Mouse (Mus musculus) heart, postnatal 0 days (tissue): ENCODE data around the gene Slc8b1. TPM values are rescaled to one million over a fixed set of nuclear protein-coding genes. Genes with fewer than 3 reads are reported as not detected.
"Not testable (repeated sequence)": the region's sequence is repeated elsewhere in the genome, so short reads cannot be mapped to it uniquely, and the experiment has no call there.

Experiments
- ATAC-seq: fragments of 200-750 bp; cut with Nextera tagmentation; 2 replicates; pipeline ENCODE4 v1.8.0; 2017; ENCODE audit warnings: low read depth, moderate number of reproducible peaks, moderate library complexity; ENCODE audit not compliant: insufficient read depth
- DNase-seq: peaks from one replicate; pipeline ENCODE4 v3.0.0-alpha.2; 2016; ENCODE audit warnings: low spot score
- H3K27ac ChIP-seq: fragments of 300-500 bp; sonication (generic); 2 replicates; pipeline ENCODE4 v1.5.1; 2014; ENCODE audit warnings: low read depth, mild to moderate bottlenecking
- H3K27me3 ChIP-seq: fragments of 300-500 bp; sonication (generic); 2 replicates; pipeline ENCODE4 v1.6.1; 2014; ENCODE audit warnings: low read length, mixed read lengths; ENCODE audit not compliant: control insufficient read depth, insufficient read depth
- H3K36me3 ChIP-seq: fragments of 300-500 bp; sonication (generic); replicated peaks from 2 replicates; pipeline ENCODE4 v1.6.1; 2014; ENCODE audit warnings: low read length, mixed read lengths; ENCODE audit not compliant: control insufficient read depth, insufficient read depth
- H3K4me1 ChIP-seq: fragments of 300-500 bp; sonication (generic); 2 replicates; pipeline ENCODE4 v1.6.1; 2014; ENCODE audit warnings: antibody characterized with exemption; ENCODE audit not compliant: control insufficient read depth, insufficient read depth
- H3K4me2 ChIP-seq: fragments of 300-500 bp; sonication (generic); 2 replicates; pipeline ENCODE4 v1.6.1; 2014; ENCODE audit warnings: low read depth, mild to moderate bottlenecking, low read length, moderate library complexity
- H3K4me3 ChIP-seq: fragments of 300-500 bp; sonication (generic); 2 replicates; pipeline ENCODE4 v1.5.1; 2014; ENCODE audit warnings: low read depth, low read length
- H3K9ac ChIP-seq: fragments of 300-500 bp; sonication (generic); replicated peaks from 2 replicates; pipeline ENCODE4 v1.6.1; 2014; ENCODE audit warnings: low read depth, low read length, mixed read lengths
- H3K9me3 ChIP-seq: fragments of 300-500 bp; sonication (generic); replicated peaks from 2 replicates; pipeline ENCODE4 v1.6.1; 2016; ENCODE audit warnings: low read length; ENCODE audit not compliant: control insufficient read depth
- CTCF ChIP-seq: IDR thresholded peaks from 2 replicates; pipeline ENCODE4 v1.5.1; 2016; ENCODE audit warnings: antibody characterized with exemption, control low read depth, low read depth
- EP300 ChIP-seq: IDR thresholded peaks from 2 replicates; pipeline ENCODE4 v1.6.1; 2016; ENCODE audit warnings: antibody characterized with exemption, low read depth
- WGBS: fragments of 180-500 bp; shearing (Covaris S2); extraction: QIAGEN DNeasy Blood & Tissue Kit; methylation state at CpG from one replicate; pipeline ENCODE4 v1.1.7; 2014; 5-methylcytosine and 5-hydroxymethylcytosine counted together
- polyA plus RNA-seq: library from polyadenylated mRNA; unstranded; fragments of >200 nt; fragmentation: Nextera tagmentation; extraction: Ambion mirVana; gene quantifications from 2 replicates; pipeline ENCODE4 v1.2.1, GENCODE M21; 2015
- total RNA-seq: library from RNA; depleted of rRNA; stranded (reverse); fragments of >200 nt; gene quantifications from 2 replicates; pipeline ENCODE4 v1.2.3, GENCODE M21; 2014; ENCODE audit warnings: low replicate concordance

Slc8b1 gene
- total and polyA plus RNA-seq, 2 experiments from 2014 or later, result 3.6 to 16.0 TPM

DNA sequence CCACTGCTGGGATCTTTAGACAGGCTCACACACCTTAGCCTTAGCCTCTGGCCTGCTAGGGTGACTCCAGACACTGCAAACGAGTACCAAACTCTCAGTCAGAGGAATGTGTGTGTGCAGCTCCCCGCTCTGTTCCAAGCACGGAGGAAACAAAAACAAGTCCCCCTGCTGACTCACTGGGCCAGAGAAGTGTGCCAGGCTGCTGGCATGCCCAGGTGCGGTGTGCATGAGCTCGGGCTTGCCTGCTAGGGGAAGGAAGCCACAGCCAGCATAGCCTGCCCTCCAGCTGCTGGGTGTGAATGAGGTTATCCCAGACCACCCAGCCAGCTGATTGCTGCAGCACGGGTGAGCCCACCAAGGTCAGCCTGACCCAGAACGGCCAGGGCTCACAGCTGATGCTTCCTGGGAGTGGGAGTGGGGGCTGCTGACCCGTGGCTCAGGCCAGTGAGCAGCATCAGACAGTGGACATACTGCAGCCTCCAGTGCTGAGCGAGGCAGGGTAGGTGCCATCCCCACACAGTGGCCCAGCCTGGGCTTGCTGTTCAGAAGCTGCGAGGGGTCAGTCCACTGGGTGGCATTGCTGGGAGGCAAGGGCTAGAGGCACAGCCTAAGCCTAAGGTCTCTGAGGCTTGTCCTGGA lies 15.8 kb upstream of the Slc8b1 start:
- no peak for DNase-seq

GRCm38 (mm10) chr5:120495703-120496226 lies 15.2 kb upstream of the Slc8b1 start:
- no peaks in the 10 kb centered on the region for H3K27me3 ChIP-seq
- H3K9me3 ChIP-seq, result no peaks in the 10 kb centered on the region
- no peak overlapping the region for H3K9ac ChIP-seq
- peaks cover 8% of the 10 kb centered on the region for H3K4me1 ChIP-seq
- ATAC-seq (no peak), DNase-seq (no peak)
- H3K36me3 ChIP-seq, result peaks cover 25% of the 10 kb centered on the region; the same call in 1 of the 2 replicates
- TF ChIP-seq EP300 (no peak), CTCF (no peak)
- H3K4me3 ChIP-seq, result no peak overlapping the region
- H3K27ac ChIP-seq, result no peak overlapping the region
- H3K4me2 ChIP-seq, result no peak overlapping the region
- 91% methylated on average over 13 of the region's 13 CpGs for WGBS

More for the DNA sequence above, 15.8 kb upstream of the Slc8b1 start:
- 59% methylated on average over 10 of the region's 10 CpGs for WGBS
- Histone ChIP-seq H3K4me1 (peaks cover 13% of the 10 kb centered on the region), H3K9ac (no peak overlapping the region), H3K4me2 (no peak overlapping the region), H3K9me3 (no peaks in the 10 kb centered on the region), H3K27me3 (no peaks in the 10 kb centered on the region), H3K36me3 (peaks cover 25% of the 10 kb centered on the region; the same call in 1 of the 2 replicates), H3K4me3 (no peak overlapping the region), H3K27ac (no peak overlapping the region)
- TF ChIP-seq EP300 (no peak), CTCF (no peak)
- no peak for ATAC-seq

DNA sequence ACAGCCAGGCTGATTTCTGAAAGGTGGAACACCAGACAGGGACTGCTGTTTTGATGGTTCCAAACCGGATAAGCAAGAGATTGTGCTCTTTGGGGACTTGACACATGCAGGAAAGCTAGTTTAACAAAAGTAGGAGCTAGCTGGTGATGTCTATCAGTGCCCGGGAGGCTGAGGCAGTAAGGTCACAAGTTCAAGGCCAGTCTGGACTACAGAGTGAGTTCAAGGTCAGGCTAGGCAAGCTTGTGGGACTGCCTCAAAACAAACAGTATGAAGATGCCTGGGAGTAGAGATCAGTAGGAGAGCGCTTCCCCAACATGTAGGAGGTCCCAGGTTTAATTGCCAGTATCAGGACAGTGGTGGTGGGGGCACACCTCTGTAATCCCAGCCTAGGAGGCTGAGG lies 13.9 kb upstream of the Slc8b1 start:
- H3K4me3 ChIP-seq, result no peak overlapping the region
- TF ChIP-seq EP300, result no peak
- TF ChIP-seq CTCF, result no peak
- peaks cover 5% of the 10 kb centered on the region; the same call in 1 of the 2 replicates for H3K4me1 ChIP-seq
- H3K27ac ChIP-seq, result no peak overlapping the region
- ATAC-seq (no peak), DNase-seq (no peak)
- no peak overlapping the region for H3K9ac ChIP-seq
- WGBS, result 83% methylated on average over 3 of the region's 3 CpGs
- no peaks in the 10 kb centered on the region for H3K27me3 ChIP-seq
- no peak overlapping the region for H3K4me2 ChIP-seq
- no peaks in the 10 kb centered on the region for H3K9me3 ChIP-seq
- peaks cover 25% of the 10 kb centered on the region; the same call in 1 of the 2 replicates for H3K36me3 ChIP-seq

DNA sequence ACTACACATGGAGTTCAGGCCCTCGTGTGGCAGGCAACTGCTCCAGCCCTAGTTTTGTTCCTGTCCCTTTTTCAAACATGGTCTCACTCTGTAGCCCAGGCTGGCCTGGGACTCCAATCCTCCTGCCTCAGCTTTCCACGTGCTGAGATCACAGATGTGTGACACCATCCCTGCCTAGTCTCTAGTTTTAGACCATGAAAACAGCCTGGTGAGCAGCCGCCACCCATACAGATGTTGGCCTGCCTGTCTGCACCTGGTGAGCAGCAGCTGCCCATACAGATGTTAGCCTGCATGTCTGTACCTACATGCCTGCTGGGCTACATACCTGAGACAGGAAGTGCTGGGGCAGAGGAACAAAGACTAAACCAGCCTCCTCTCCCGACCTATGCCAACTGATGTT lies 11.8 kb upstream of the Slc8b1 start:
- no peak overlapping the region for H3K4me3 ChIP-seq
- DNase-seq, result no peak
- WGBS, result 87% methylated on average over 4 of the region's 4 CpGs
- no peak overlapping the region for H3K27ac ChIP-seq
- H3K4me1 ChIP-seq, result peaks cover 15% of the 10 kb centered on the region
- H3K9ac ChIP-seq, result no peak overlapping the region
- no peaks in the 10 kb centered on the region for H3K9me3 ChIP-seq
- H3K4me2 ChIP-seq, result no peak overlapping the region
- no peaks in the 10 kb centered on the region for H3K27me3 ChIP-seq
- ATAC-seq, result no peak
- peaks cover 15% of the 10 kb centered on the region; the same call in 1 of the 2 replicates for H3K36me3 ChIP-seq
- TF ChIP-seq CTCF (no peak), EP300 (no peak)

- H3K4me2 ChIP-seq, ATAC-seq, H3K27ac ChIP-seq, H3K4me3 ChIP-seq, H3K9me3 ChIP-seq, H3K27me3 ChIP-seq, H3K9ac ChIP-seq, DNase-seq: not testable (repeated sequence)
- 81% methylated on average over 9 of the region's 9 CpGs for WGBS
- Histone ChIP-seq H3K36me3 (peaks cover 14% of the 10 kb centered on the region; the same call in 1 of the 2 replicates), H3K4me1 (peaks cover 15% of the 10 kb centered on the region)
Observed at GRCm38 (mm10) chr5:120500609-120501008, 10.4 kb upstream of the Slc8b1 start.
